Mouse (Mus musculus): ENCODE data around the gene Chil4.
"Not testable (repeated sequence)": the region's sequence is repeated elsewhere in the genome, so short reads cannot be mapped to it uniquely, and the experiment has no call there.

Chil4 gene

DNA sequence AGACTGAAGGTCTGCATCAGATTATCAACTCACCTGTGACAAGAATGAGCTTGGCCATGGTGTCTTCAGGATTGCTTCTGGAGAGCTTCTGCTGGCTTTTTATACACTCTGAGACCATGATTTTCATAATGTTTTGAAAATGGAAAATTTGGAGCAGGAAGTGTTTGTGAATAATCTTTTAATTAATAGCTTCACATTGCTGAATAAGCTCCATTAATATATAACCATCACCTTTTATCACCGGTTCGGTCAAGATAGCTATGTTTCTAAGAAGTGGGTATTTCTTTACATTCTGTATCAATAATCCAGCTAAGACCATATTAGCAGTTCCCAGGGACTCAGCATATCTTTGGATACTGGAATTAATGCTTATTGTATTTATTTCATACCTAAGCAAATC is at the start of gene Chil4:
Chil4 (minus strand) TSS at position 101 of the 400 bp plus-strand sequence.
- DNase-seq (ENCODE audit: low spot score): no peak

DNA sequence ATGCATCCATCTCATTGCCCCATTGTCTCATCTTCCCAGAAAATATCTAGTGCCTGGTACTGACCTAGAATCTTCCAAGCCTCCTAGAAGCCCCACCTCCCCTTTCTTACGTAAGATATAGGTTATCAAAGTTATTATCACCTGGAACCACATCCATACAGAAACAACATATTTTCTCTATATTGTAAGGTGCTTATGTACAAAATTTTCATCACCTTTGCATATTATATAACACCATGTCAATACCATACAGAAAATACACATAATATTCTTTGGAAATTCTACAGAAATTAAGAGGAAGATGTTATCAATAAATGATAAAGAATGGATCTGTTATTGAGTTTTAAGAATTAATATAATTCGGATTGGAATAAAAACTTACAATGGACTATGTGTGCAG is 46.5 kb upstream of the Chil4 start:
- DNase-seq (ENCODE audit: low spot score): no peak

DNA sequence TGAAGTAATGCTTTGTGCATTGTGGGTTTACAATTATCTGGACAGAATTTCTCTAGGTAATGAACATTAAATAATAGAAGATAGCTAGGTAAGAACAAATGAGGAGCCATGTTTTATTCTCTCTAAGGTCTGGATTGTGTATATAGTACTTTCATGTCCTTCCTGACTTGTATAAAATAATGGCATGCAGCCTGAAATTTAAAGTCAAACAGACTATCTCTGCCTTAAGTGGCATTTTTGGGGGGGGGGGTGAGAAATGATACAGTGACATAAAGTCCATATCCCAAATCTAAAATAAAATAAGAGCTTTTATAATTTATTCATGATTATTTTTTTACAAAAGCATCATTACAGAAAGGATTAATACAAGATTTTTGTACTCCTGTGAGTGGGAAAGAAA is 45.5 kb upstream of the Chil4 start:
- DNase-seq (ENCODE audit: low spot score): no peak

DNA sequence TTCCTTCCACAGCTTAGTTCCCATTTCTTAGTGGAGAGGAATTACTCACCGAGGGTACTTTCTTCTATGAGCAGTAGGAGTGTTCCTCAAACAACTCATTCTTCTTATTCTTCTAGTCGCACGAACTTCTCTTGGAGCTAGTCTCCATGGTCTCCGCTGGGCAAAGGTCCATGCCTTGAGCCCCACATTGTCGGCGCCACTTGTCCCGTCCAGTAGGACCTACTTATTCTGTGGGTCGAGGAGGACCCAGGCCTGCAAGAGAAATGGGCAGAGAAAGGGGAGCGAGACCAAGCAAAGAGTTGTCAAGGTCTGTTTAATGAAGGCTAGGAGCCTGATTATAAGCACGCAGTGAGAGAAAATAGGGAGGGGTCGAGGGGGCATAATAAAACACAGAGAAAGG is 37.8 kb upstream of the Chil4 start:
- DNase-seq (ENCODE audit: low spot score): not testable (repeated sequence)

DNA sequence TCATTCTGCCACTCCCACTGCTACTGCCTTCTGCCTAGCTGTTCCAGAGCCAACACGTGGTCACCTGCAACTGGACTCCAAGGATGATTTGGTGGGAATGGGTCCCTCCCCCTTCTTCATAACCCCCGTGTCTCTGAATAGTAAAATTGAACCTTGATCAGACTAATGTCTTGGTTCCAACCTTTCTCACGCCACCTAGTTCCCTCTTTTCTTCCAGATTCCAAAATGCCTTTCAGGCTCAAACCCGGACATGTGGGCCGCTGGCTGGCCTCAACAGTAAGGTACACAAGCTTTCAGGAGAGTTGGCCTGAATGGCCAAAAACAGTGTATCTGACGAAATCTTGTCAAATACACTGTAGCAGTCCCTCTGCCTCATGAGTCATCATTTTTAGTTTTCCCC is 33.4 kb upstream of the Chil4 start:
- DNase-seq (ENCODE audit: low spot score): no peak

DNA sequence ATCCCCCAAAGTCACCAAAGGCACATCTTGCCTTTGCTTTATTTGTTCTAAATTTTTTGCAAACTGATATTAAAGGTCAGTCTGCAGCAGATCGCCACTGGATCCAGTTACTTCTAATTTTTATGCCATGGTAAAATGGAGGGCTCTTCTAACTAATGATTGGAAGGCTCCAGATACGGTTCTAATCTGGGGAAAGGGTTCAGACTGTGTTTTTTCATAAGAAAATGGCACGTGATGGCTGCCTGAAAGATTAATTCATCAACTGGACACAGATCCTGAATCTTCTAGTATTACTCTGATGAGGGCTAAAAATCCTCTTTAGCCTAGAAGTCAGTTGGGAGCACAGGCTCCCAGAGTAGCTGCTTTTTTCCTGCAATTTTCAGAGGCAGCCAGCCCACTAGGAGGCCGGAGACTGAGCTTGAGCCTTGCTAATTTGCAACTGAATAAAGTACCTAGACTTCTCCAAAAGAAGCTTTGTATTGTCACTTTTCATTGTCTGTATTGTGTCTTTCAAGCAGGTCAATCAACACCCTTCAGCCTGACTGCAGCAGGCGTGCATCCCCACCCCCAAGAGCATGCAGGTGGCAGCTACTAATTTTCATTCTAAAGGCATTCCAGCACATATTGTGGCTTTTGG is 31.6 kb upstream of the Chil4 start:
- DNase-seq (ENCODE audit: low spot score): peak; percentile 50

DNA sequence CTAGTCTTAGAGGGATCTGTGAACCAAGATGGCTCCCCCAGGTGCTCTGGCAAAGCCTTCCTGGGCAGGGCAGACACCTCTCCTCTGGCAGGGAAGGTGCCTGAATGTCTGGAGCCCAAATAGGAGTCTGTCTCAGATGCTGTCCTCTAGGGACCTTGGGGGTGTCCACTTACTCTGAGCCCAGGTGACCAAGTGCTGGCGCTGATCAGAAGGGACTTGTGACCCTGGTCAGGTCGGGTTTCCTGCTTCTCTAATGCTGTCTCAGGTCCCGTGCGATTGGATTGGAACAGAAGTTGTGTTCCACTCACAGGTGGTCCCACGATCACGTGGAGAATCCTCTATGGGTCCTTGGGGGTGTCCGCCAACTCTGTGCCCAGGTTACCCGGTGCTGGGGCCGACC is 28.1 kb upstream of the Chil4 start:
- not testable (repeated sequence) for DNase-seq (ENCODE audit: low spot score)

DNA sequence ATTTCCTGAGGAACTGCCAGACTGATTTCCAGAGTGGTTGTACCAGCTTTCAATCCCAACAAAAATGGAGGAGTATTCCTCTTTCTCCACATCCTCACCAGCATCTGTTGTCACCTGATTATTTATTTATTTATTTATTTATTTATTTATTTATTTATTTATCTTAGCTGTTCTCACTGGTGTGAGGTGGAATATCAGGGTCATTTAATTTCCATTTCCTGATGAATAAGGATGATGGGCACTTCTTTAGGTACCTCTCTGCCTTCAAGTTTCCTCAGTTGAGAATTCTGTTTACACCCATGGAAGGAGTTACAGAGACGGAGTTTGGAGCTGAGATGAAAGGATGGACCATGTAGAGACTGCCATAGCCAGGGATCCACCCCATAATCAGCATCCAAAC is 20.9 kb upstream of the Chil4 start:
- DNase-seq (ENCODE audit: low spot score): not testable (repeated sequence)

DNA sequence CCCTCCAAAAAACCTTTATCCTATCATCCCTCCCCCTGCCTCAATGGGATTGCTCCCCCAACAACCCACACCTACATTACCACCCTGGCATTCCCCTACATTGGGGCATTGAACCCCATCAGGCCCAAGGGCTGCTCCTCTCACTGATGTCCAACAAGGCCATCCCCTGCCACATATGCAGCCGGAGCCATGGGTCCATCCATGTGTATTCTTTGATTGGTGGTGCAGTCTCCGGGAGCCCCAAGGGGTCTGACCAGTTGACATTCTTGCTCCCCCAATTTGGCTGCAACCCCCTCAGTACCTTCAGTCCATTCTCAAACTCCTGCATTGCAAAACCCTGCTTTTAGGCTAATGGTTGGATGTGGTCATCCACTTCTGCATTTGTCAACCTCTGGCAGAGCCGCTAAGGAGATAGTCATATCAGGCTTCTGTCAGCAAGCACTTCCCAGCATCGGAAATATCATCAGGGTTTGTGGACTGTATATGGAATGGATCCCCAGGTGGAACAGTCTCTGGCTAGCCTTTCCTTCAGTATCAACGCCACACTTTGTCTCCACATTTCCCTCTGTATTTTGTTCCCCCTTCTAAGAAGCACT is 20.0 kb upstream of the Chil4 start:
- no peak for DNase-seq (ENCODE audit: low spot score)

DNA sequence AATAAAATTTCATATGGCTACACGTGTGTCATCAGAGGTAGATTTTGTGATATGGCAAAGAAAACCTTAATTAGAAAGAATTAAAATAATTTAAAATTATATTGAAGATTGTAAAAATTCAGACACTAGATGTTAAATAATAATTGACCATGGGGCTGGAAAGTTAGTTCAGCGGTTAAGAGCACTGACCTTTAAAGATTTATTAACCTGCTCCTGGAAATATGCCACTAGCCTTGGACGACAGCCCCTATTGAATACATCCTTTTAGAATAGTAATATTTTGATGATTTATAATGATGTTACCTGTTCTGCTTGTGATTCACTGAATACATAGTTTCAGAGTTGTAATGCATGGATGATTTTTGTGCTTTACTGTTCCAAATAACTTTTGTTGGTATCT is 4.1 kb upstream of the Chil4 start:
- DNase-seq (ENCODE audit: low spot score): not testable (repeated sequence)

DNA sequence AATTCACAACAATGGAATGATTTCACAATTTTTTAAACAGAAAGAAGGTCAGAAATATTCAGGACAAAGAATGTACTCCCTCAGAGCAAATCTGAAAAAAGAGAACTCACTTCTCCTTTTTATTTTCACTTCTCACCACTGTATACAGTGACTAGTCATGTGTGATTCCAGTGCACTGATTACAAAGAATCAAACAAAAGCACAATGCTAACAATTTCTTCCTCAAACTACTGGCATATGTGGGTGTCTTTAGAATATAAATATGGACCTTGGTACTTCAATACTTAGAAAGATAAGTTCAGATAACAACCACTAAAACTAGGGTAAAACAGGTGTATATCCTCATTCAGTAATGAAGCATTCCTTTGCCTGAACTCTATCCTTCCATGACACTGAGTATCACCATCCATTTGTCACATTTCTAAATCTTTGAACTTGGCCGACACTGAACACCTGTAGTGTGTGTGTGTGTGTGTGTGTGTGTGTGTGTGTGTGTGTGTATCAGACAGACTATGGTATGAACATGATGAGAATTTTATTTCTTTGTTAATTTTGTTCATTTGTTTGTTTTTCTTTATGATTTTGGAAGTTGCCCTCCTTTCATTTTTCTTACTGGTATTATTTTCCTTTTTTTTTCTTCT is 2.4 kb upstream of the Chil4 start:
- DNase-seq (ENCODE audit: low spot score): no peak

DNA sequence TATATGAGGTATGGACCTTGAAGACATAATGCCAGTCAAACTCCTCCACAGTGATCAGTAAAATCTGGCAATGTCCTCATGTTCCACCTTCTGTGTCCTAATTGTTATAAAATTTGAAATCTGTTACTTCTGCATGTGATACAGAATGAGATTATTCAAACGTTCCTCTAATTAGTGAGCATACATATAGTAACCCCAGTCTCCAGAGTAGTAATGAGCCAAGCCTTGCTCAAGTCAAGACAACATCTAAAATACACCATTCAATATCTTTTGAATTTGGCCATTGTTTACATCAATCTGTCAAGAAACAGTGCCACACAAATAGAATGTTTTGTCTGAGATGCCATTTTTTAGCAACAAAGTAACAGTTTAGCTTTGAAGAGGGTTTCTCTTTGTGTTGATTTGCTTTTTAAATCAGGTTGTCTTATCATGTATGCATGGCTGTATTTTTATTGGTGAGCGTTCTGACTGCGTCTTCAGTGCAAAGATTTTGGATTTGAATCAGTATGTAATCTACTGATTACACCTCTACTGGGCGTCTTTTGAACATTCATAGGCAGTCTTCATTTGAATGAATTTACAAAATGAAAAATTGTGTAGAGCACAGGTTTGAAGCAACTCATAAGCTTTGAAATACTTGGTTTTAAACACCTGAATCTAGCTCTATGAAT is 888 bp downstream of the Chil4 start:
- not testable (repeated sequence) for DNase-seq (ENCODE audit: low spot score)

DNA sequence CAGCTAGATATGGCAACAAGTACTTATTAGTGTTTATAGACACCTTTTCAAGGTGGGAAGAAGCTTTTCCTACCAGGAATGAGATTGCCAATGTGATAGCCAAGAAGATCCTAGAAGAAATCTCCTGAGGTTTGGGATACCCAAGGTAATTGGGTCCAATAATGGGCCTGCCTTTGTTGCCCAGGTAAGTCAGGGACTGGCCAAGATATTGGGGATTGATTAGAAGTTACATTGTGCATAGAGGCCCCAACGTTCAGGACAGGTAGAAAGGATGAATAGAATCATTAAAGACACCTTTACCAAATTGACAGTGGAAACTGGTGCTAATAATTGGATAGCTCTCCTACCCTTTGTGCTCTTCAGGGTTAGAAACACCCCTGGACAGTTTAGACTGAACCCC is 21.3 kb downstream of the Chil4 start:
- DNase-seq (ENCODE audit: low spot score): not testable (repeated sequence)

DNA sequence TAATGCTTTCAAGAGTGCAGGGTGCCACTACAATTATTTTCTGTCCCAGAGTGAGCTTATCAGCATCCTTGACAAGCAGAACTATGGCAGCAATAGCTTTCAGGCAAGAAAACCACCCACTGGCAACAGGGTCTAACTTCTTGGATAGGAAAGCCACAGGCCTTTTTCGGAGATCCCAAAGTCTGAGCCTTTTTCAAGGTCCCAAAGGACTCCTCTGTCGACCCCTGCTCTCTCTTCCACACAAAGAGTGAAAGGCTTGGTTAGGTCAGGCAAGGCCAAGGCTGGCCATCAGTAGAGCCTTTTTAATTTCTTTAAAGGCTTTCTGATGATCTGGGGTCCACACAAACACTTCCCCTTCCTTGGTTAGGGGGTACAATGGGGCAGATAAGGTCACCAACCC is 22.1 kb downstream of the Chil4 start:
- DNase-seq (ENCODE audit: low spot score): not testable (repeated sequence)

DNA sequence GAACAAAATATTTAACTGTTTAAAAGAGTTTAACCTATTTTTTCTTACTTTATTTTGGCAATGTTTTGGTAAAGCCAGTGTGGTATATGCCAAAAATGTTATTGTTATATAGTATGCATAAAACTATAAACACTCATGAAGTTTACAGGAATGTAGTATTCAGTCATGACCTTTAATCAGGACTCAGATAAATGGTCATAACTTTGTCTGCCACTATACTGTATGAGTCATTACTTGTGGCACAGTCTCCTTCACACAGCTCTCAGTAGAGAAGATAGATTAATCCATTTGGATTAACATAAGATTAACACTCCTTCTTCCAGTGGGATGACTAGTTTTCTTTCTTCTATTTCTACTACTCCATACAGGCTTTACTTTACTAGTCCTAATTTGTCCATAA is 23.0 kb downstream of the Chil4 start:
- no peak for DNase-seq (ENCODE audit: low spot score)

DNA sequence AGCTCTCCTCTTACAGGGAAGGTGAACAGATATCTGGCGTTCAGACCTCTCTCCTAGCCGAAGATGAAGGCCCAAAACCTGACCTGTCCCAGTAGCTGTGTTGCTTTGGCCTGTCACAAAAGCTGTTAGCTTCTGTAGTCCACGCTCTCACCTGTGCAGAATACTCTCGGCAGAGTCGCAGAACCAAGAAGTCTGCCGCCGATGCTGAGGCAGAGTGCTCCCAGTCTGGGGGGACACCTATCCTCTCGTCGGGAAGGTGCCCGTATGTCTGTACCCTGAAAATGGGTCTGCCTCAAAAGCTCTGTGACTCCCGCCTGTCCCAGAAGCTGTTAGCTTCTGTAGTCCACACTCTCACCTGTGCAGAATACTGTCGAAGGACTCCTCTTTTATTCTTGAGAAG is 23.8 kb downstream of the Chil4 start:
- no peak for DNase-seq (ENCODE audit: low spot score)

DNA sequence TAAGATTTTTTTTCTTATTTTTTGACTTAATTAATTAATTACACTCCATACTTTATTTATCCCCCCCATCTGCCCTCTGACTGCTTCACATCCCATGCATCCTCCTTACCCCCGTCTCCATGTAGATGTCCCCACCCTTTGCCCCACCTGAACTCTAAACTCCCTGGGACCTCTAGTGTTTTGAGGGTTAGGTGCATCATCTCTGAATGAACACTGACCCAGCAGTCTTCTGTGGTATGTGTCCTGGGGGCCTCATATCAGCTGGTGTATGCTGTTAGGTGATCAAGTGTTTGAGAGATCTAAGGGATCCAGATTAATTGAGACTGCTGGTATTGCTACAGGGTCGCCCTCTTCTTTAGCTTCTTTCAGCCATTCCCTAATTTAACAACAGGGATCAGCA is 31.3 kb downstream of the Chil4 start:
- DNase-seq (ENCODE audit: low spot score): no peak

DNA sequence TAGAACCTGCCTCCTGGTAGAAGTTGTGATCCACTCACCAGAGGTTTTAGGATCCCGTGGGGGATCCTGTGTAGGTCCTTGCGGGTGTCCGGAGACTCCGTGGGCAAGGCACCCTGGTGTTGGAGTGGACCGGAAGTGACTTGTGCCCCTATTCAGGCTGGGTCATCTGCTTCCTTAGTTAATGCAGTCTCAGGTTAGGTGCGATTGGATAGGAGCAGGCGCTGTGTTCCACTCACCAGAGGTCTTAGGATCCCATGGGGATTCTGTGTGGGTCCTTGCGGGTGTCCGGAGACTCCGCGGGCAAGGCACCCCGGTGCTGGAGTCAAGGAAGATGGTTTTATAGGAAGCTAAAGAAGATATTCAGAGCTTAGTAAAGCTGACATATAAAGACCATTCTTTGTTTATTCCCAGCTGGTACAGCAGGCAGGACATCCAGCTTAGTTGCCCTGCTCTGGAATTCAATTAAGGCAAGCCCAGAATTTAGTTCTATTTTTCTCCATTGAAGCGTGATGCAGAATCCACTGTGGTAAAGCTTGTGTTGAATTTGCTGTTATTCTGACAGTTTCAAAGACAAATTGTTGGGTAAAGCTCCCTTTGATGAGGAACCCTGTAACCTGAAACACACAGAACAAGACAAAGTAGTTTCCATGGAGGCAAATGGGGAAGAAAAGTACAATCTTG is 41.7 kb downstream of the Chil4 start:
- no peak for DNase-seq (ENCODE audit: low spot score)

DNA sequence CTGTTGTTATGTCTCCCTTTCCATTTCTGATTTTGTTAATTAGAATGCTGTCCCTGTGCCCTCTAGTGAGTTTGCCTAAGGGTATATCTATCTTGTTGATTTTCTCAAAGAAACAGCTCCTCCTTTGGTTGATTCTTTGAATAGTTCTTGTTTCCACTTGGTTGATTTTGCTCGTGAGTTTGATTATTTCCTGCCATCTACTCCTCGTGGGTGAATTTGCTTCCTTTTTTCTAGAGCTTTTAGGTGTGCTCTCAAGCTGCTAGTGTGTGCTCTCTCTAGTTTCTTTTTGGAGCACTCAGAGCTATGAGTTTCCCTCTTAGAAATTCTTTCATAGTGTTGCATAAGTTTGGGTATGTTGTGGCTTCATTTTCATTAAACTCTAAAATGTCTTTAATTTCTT is 44.3 kb downstream of the Chil4 start:
- DNase-seq (ENCODE audit: low spot score): not testable (repeated sequence)

DNA sequence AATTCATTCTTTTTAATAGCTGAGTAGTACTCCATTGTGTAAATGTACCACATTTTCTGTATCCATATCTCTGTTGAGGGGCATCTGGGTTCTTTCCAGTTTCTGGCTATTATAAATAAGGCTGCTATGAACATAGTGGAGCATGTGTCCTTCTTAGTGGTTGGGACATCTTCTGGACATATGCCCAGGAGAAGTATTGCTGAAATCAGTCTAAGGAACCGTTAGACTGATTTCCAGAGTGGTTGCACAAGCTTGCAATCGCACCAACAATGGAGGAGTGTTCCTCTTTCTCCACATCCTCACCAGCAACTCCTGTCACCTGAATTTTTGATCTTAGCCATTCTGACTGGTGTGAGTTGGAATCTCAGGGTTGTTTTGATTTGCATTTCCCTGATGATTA is 46.8 kb downstream of the Chil4 start:
- not testable (repeated sequence) for DNase-seq (ENCODE audit: low spot score)

DNA sequence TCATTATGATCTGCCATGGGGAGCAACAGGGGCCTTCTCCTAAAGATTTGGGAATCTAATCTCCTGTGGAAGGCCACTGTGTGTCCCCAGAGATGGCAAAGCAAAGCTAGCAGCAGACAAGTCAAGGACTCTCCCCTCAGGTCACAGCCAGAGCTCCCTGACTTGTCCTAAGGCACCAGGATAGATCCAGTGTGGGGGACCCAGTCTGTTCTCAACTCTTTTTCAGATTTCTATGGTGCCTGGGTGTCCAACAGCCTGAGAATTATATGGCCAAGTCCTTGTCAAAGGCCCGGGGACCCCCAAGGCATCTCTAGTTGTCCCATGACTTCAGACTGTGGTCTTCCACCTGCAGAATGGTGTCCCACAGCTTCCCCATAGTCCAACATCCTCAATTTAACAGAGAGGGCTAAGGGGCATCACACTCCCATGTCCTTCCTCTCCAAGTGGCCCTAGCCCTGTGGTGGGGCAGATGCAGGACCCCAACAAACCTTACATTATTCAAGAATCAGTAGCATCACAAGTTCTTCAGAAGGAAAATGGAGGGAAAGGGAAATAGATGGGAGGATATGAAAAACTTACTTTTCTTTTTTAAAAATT is 48.1 kb downstream of the Chil4 start:
- no peak for DNase-seq (ENCODE audit: low spot score)

DNA sequence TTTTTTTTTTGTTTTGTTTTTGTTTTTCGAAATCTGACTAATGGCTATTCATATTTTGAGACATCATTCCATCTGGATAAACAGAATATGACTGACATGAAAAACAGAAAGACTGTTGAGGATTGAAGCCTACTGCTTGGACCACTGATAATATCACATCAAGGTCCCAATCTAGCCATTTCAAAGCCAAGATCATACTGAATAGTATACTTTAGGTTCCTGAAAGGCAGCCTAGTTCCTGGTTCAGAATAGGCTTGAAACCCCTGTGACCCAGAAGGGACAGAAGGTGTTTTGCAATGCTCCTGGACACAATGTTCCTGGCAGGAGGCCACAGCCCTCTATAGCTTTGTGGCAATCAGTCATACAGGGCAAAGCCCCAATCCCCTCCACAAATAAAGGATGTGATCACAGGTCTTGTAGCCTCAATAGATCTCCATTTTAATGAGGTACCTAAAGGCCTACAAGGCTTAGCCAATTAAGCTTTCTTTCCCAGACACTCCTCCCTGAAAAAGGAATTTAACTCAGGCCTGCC is 48.7 kb downstream of the Chil4 start:
- DNase-seq (ENCODE audit: low spot score): peak; percentile 16
